Mouse (Mus musculus) frontal cortex, adult 2 months (tissue): ENCODE measurements around the gene Oasl2. TPM values are rescaled to one million over a fixed set of nuclear protein-coding genes. Genes with fewer than 3 reads are reported as not detected.

Experiments used
- DNase-seq, 2 experiments: peaks; one replicate each; pipeline ENCODE4 v3.0.0; 2022; ENCODE audit warnings: low spot score in 1 of 2; ENCODE audit errors: extremely low spot score in 1 of 2
- polyA plus RNA-seq: library from polyadenylated mRNA; depleted of rRNA; stranded (reverse); fragments of >200 nt; gene quantifications from 2 replicates; pipeline ENCODE4 v1.2.3, GENCODE M21; 2012; rRNA removed

The Oasl2 gene
- polyA plus RNA-seq, 1 experiment: 8.3 TPM

DNA sequence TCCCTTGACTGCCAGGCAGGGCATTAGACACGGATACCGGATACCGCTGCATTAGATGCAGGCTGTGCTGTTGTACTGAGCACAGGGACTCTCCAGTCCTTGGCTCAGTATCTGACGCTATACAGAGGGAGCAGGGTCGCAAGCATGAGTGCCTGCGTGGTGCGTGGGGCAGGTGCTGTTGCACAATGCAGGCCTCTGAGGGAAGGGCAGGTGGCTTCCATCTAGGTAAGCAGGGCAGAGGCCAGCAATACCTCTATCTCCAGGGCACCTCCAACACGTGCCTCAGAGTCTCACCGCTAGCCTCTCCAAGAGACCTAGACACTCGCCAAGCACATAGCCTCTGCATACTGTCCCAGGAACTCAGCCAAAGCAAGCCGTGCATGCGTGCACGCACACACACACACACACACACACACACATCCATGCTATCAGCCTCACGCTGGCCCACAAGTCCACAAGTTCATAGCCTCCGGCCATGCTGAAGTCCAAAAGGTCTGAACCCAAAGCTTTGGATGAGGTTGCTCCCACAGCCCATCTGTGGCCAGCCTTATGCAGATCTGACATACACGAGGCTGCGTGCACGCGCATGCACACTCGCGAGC lies 54.6 kb downstream of the Oasl2 start:
- DNase-seq: no peak

DNA sequence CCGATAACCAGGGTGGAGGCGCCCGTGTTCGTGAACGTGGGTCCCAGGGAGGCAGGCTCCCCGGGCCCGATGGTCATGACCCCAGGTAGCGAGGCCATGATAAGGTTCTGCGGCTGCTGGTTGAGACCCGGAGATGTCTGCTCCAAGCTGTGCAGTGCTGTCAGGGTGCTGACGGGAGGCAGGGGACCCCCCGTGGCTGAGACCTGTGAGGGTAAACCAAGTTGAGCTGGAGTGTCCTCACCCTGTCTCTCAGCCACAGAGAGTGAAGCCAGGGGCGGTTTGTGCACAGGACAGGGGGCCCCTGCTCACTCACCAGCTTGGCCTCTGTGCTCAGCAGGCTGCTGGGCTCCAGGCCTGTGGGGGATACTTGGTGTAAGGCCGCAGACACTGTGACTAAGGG lies 56.6 kb downstream of the Oasl2 start:
- DNase-seq: no peak

GRCm38 (mm10) chr5:114958069-114958468 lies 61.3 kb downstream of the Oasl2 start:
- no peak for DNase-seq

Other genes with a start within 250 kb of the Oasl2 start
- 1.9 and 2.2 TPM in 2 replicates for gene Trpv4, start 238.5 kb upstream of the Oasl2 start, polyA plus RNA-seq
- 51.5 and 58.9 TPM in 2 replicates for gene Gltp, start 206.0 kb upstream of the Oasl2 start, polyA plus RNA-seq
- gene Tchp, start 189.2 kb upstream of the Oasl2 start, polyA plus RNA-seq: 19.9 and 20.3 TPM in 2 replicates
- 32.8 and 33.0 TPM in 2 replicates for gene Ankrd13a, start 122.3 kb upstream of the Oasl2 start, polyA plus RNA-seq
- 48.1 and 49.1 TPM in 2 replicates for gene Git2, start 121.4 kb upstream of the Oasl2 start, polyA plus RNA-seq
- gene 1500011B03Rik, start 73.5 kb upstream of the Oasl2 start, polyA plus RNA-seq: 223 and 253 TPM in 2 replicates
- not detected in 2 replicates for gene 4930519G04Rik, start 43.3 kb upstream of the Oasl2 start, polyA plus RNA-seq
- 0.25 and 0.40 TPM in 2 replicates for gene Gm9936, start 38.3 kb upstream of the Oasl2 start, polyA plus RNA-seq
- gene Oasl1, start 26.3 kb downstream of the Oasl2 start, polyA plus RNA-seq: 0.48 and 0.78 TPM in 2 replicates
- 112 and 115 TPM in 2 replicates for gene 2210016L21Rik, start 45.2 kb downstream of the Oasl2 start, polyA plus RNA-seq
- not detected in 2 replicates for gene Hnf1a, start 74.2 kb downstream of the Oasl2 start, polyA plus RNA-seq
- gene Sppl3, start 114.2 kb downstream of the Oasl2 start, polyA plus RNA-seq: 70.2 and 71.3 TPM in 2 replicates
- not detected in 2 replicates for gene Gm10401, start 201.4 kb downstream of the Oasl2 start, polyA plus RNA-seq
- gene Acads, start 222.4 kb downstream of the Oasl2 start, polyA plus RNA-seq: 13.1 and 14.9 TPM in 2 replicates
- gene Unc119b, start 238.0 kb downstream of the Oasl2 start, polyA plus RNA-seq: 27.9 and 28.9 TPM in 2 replicates